Mouse (Mus musculus): ENCODE results near the gene Whrn. TPM values are rescaled to one million over a fixed set of nuclear protein-coding genes. Genes with fewer than 3 reads are reported as not detected.

Gene Whrn
- polyA plus RNA-seq, 1 experiment from 2014 or later: 5.9 TPM

DNA sequence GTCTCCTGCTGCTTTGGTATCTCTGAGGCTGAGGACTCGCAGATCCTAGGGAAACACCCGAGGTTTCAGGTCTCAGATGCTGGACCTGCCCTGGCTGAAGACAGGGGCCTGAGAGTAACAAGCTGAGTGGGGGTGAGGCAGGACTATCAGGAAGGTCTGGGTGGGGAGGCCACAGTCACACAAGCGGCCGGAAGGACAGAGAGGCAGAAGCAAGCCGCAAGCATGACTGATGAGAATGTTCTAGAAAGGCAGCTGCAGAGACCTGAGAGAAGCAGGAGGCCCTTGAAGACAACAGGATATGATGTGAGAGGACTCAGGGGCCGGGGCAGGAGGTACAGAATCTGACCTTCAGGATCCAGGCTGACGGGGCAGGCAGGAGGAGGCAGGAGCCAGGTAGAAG, 91.6 kb downstream of the Whrn start:
- Histone ChIP-seq H3K4me1 (peaks cover 74% of the 10 kb centered on the region), H3K9me3 (no peaks in the 10 kb centered on the region), H3K27me3 (no peaks in the 10 kb centered on the region), H3K4me3 (no peak overlapping the region), H3K4me2 (peak overlapping the region; percentile 64), H3K27ac (peak overlapping the region; percentile 87), H3K36me3 (no peaks in the 10 kb centered on the region), H3K9ac (peak overlapping the region; percentile 73)
- 71% methylated on average over 7 of the region's 7 CpGs for WGBS
- no peak for ATAC-seq (ENCODE audit: insufficient number of reproducible peaks, insufficient read depth, low FRiP score, low TSS enrichment, low read depth)

- no peaks in the 10 kb centered on the region for H3K36me3 ChIP-seq
- H3K9me3 ChIP-seq: no peaks in the 10 kb centered on the region
- H3K9ac ChIP-seq: peak within 1 kb of the TSS; percentile 73
- peaks cover 74% of the 10 kb centered on the region for H3K4me1 ChIP-seq
- peak within 1 kb of the TSS; percentile 64 for H3K4me2 ChIP-seq
- H3K4me3 ChIP-seq: peak within 1 kb of the TSS; percentile 41
- 13% methylated on average over 17 of the region's 17 CpGs for WGBS
- H3K27ac ChIP-seq: peak within 1 kb of the TSS; percentile 87
- H3K27me3 ChIP-seq: no peaks in the 10 kb centered on the region
- ATAC-seq (ENCODE audit: insufficient number of reproducible peaks, insufficient read depth, low FRiP score, low TSS enrichment, low read depth): peak; percentile 84
These were observed 92.5 kb downstream of the Whrn start, which contains the start of gene Akna for GRCm38 (mm10) chr4:63403040-63403959. Gene Akna (minus strand): TSS chr4:63403354.

GRCm38 (mm10) chr4:63402558-63402957, 93.2 kb downstream of the Whrn start:
- peak overlapping the region; percentile 41 for H3K4me3 ChIP-seq
- no peak for ATAC-seq (ENCODE audit: insufficient number of reproducible peaks, insufficient read depth, low FRiP score, low TSS enrichment, low read depth)
- peak overlapping the region; percentile 64 for H3K4me2 ChIP-seq
- H3K27me3 ChIP-seq: no peaks in the 10 kb centered on the region
- peaks cover 77% of the 10 kb centered on the region for H3K4me1 ChIP-seq
- H3K9me3 ChIP-seq: no peaks in the 10 kb centered on the region
- H3K9ac ChIP-seq: peak overlapping the region; percentile 73
- peak overlapping the region; percentile 87 for H3K27ac ChIP-seq
- 0 out of 2 replicates have a peak, but pooled peaks cover 2% of the 10 kb centered on the region for H3K36me3 ChIP-seq
- 58% methylated on average over 6 of the region's 6 CpGs for WGBS

- ATAC-seq (ENCODE audit: insufficient number of reproducible peaks, insufficient read depth, low FRiP score, low TSS enrichment, low read depth): no peak
- WGBS: 88% methylated on average over 10 of the region's 10 CpGs
- H3K36me3 ChIP-seq: 0 out of 2 replicates have a peak, but pooled peaks cover 6% of the 10 kb centered on the region
- peak overlapping the region; percentile 87 for H3K27ac ChIP-seq
- H3K9me3 ChIP-seq: no peaks in the 10 kb centered on the region
- H3K4me1 ChIP-seq: peaks cover 77% of the 10 kb centered on the region
- no peaks in the 10 kb centered on the region for H3K27me3 ChIP-seq
- peak overlapping the region; percentile 73 for H3K9ac ChIP-seq
- H3K4me2 ChIP-seq: peak overlapping the region; percentile 64
- H3K4me3 ChIP-seq: peak overlapping the region; percentile 41; the same call in 1 of the 2 replicates
These were observed 93.7 kb downstream of the Whrn start for GRCm38 (mm10) chr4:63402056-63402455.

DNA sequence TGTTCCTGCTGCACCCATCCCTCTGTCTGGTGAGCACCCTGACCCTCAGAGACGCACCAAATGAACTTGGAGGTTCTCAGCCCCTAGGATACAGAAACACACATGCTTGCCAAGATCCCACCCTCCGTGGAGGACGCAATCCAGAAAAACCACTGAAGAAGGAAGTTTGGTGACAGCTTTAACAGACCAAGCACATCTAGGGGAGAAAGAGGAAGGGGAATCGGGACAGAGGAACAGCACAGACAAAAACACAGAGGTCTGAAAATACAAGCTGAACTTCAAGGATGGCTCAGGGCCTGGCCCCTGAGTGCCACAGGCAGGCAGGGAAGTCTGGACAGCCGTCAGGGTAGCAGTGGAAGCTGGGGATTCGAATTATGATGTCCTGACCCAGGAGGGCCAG, 94.2 kb downstream of the Whrn start:
- ATAC-seq (ENCODE audit: insufficient number of reproducible peaks, insufficient read depth, low FRiP score, low TSS enrichment, low read depth): no peak
- WGBS: 66% methylated on average over 6 of the region's 6 CpGs

DNA sequence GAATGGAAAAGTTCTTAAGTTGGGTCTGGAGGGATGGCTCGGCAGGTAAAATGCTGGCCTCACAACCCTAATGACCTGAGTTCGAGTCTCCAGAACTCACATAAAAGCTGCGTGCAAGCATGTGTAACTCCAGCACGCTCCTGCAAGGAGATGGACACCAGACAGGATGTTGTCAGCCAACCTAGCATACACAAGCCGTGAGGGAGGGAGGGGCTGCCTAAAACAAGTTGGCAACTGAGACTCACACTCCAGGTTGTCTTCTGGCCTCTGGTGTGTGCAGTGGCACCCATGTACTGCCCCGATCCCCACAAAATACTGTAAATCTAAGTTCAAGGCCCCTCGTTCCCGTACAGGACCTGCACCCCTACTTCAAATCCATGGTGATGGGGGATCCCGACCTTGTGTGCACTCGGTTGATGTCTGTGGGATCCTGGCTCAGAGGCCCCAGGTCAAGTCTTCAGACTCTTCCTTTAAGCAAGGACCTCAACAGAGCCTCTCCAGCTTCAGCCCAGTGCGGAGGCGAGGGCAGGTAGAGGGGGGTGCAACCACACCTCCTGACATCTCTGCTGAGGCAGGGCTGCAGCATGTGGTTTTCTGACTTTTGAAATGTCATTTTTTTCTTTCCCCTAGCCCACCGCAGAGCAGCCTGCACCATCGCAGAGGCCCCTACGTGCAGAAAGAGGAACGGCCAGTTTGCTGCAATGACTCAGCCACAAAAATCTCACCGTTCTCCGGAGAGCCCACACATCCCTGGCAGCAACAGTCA, 95.1 kb downstream of the Whrn start:
- WGBS: 83% methylated on average over 18 of the region's 18 CpGs
- Histone ChIP-seq H3K27ac (no peak overlapping the region), H3K4me3 (no peak overlapping the region), H3K4me2 (no peak overlapping the region), H3K27me3 (no peaks in the 10 kb centered on the region), H3K36me3 (peaks cover 15% of the 10 kb centered on the region), H3K9me3 (no peaks in the 10 kb centered on the region), H3K9ac (0 out of 2 replicates have a peak overlapping the region, but pooled peaks have one; percentile 32), H3K4me1 (peaks cover 77% of the 10 kb centered on the region)
- no peak for ATAC-seq (ENCODE audit: insufficient number of reproducible peaks, insufficient read depth, low FRiP score, low TSS enrichment, low read depth)

More for the DNA sequence above, 94.2 kb downstream of the Whrn start:
- peak overlapping the region; percentile 44; the same call in 1 of the 2 replicates for H3K9ac ChIP-seq
- H3K36me3 ChIP-seq: peaks cover 8% of the 10 kb centered on the region; the same call in 1 of the 2 replicates
- no peak overlapping the region for H3K4me3 ChIP-seq
- H3K9me3 ChIP-seq: no peaks in the 10 kb centered on the region
- H3K4me1 ChIP-seq: peaks cover 77% of the 10 kb centered on the region
- no peaks in the 10 kb centered on the region for H3K27me3 ChIP-seq
- peak overlapping the region; percentile 28; the same call in 1 of the 2 replicates for H3K27ac ChIP-seq
- peak overlapping the region; percentile 64 for H3K4me2 ChIP-seq

DNA sequence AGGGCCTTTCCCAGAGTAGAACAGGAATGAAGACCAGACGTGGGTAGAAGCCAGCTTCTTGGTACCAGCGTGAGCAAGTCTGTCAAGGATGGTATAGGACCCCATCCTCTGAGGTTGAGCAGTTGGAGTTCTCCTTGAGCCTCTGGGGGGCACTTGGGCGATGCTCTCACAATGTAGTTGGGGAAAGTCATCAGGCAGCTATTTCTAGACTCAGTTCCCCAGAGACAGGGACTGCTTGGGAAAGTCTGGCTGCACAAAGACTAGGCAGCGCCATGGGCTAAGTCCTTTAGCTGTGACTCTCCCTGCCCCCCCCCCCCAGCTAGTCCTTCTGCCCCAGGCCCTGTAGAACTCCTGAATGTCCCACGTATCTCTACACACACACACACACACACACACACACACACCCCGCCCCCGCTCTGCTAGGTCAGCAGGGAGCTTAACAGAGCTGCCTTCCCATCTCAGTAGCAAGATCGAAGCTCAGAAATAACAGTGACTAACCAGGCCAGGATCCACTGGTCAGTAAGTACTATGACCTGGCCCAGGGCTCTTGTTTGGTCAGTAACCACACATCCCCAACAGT, 96.0 kb downstream of the Whrn start:
- H3K27me3 ChIP-seq: no peaks in the 10 kb centered on the region
- no peak overlapping the region for H3K4me3 ChIP-seq
- 64% methylated on average over 8 of the region's 8 CpGs for WGBS
- H3K9me3 ChIP-seq: no peaks in the 10 kb centered on the region
- peaks cover 69% of the 10 kb centered on the region for H3K4me1 ChIP-seq
- H3K27ac ChIP-seq: peak overlapping the region; percentile 75
- no peak for ATAC-seq (ENCODE audit: insufficient number of reproducible peaks, insufficient read depth, low FRiP score, low TSS enrichment, low read depth)
- no peak overlapping the region for H3K4me2 ChIP-seq
- H3K9ac ChIP-seq: peak overlapping the region; percentile 3; the same call in 1 of the 2 replicates
- H3K36me3 ChIP-seq: peaks cover 24% of the 10 kb centered on the region

DNA sequence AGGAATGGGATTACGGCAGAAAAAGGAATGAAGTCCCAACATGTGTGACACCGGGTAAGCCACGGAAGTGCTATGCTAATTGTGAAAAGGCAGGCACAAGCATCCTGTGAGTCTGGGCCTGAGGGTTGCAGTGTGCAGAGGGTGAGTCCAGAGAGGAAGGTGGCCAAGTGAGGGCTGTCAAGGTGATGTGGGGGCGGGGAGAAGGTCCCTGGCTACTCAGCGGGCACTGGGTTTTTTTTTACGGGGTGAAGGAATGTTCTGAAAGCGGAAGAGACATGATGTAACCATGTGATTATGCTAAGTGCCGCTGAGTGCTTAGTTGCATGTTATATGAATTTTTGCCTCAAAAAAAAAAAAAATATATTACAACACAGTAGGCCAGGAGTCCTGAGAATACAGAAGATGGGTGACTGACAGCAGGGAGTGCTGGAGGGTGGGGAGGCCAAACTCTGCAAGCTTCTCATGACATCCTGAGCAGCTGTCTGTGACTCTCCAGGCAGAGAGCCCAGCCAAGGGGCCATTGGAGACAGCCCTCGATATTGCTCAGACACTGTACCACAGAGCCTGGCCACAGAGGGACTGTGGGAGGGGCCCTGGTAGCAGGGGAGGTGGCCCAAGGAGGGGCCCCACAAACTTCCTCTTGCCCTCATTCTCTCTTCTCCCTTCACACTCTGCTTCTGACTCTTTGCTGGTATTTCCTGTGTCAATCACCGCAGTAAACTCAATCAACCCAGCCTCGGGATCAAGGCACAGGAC, 96.8 kb downstream of the Whrn start:
- peak overlapping the region; percentile 75 for H3K27ac ChIP-seq
- no peak for ATAC-seq (ENCODE audit: insufficient number of reproducible peaks, insufficient read depth, low FRiP score, low TSS enrichment, low read depth)
- peaks cover 62% of the 10 kb centered on the region for H3K4me1 ChIP-seq
- peaks cover 31% of the 10 kb centered on the region for H3K36me3 ChIP-seq
- peak overlapping the region; percentile 3 for H3K9ac ChIP-seq
- no peak overlapping the region for H3K4me2 ChIP-seq
- H3K4me3 ChIP-seq: no peak overlapping the region
- no peaks in the 10 kb centered on the region for H3K27me3 ChIP-seq
- 39% methylated on average over 11 of the region's 11 CpGs for WGBS
- no peaks in the 10 kb centered on the region for H3K9me3 ChIP-seq

DNA sequence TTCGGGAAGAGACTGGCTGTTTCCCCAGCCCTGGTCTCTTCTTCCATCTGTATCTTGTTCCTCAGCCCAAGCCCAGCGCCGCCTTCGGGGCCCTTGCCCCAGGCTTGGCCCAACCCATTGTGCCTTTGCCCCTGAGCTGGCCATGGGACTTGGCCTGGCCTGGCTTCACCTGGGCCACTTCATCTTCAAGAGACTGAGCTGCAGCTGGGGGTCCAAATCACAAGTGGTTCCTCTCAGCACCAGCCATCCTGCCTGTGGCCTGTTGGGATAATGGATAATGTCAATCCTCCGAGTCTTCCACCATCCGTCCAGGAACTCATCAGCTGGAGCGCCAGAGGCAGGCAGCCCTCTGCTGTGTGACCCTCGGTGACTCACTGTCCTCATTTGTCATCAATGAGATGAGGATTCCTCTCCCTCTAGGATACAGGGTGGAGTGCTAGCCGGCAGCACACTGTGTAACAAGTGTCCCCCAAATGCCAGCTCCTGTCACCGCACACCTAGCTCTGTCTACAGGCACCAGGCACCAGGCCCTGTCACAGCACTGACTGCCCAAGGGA, 97.7 kb downstream of the Whrn start:
- Histone ChIP-seq H3K4me3 (no peak overlapping the region), H3K27ac (peak overlapping the region; percentile 75; the same call in 1 of the 2 replicates), H3K4me2 (no peak overlapping the region), H3K27me3 (no peaks in the 10 kb centered on the region), H3K36me3 (peaks cover 39% of the 10 kb centered on the region), H3K9ac (0 out of 2 replicates have a peak overlapping the region, but pooled peaks have one; percentile 1), H3K9me3 (no peaks in the 10 kb centered on the region), H3K4me1 (peaks cover 52% of the 10 kb centered on the region)
- 87% methylated on average over 10 of the region's 10 CpGs for WGBS
- no peak for ATAC-seq (ENCODE audit: insufficient number of reproducible peaks, insufficient read depth, low FRiP score, low TSS enrichment, low read depth)

GRCm38 (mm10) chr4:63391322-63391721, 104.5 kb downstream of the Whrn start:
- no peak overlapping the region for H3K27ac ChIP-seq
- H3K4me1 ChIP-seq: peaks cover 18% of the 10 kb centered on the region
- H3K9ac ChIP-seq: no peak overlapping the region
- no peak for ATAC-seq (ENCODE audit: insufficient number of reproducible peaks, insufficient read depth, low FRiP score, low TSS enrichment, low read depth)
- H3K36me3 ChIP-seq: peaks cover 68% of the 10 kb centered on the region
- H3K9me3 ChIP-seq: no peaks in the 10 kb centered on the region
- H3K27me3 ChIP-seq: no peaks in the 10 kb centered on the region
- H3K4me3 ChIP-seq: no peak overlapping the region
- 66% methylated on average over 6 of the region's 6 CpGs for WGBS
- no peak overlapping the region for H3K4me2 ChIP-seq
